Mouse (Mus musculus) urinary bladder, postnatal 4 days (tissue): ENCODE measurements around the gene Zfp382.
"Not testable (repeated sequence)": the region's sequence is repeated elsewhere in the genome, so short reads cannot be mapped to it uniquely, and the experiment has no call there.

ENCODE experiments used
- DNase-seq, 2 experiments: peaks; one replicate each; pipeline ENCODE4 v3.0.0; 2021 to 2022; ENCODE audit warnings: low spot score in 2 of 2

The Zfp382 gene

GRCm38 (mm10) chr7:30147011-30147410 is 25.3 kb downstream of the Zfp382 start:
- DNase-seq, result no peak

DNA sequence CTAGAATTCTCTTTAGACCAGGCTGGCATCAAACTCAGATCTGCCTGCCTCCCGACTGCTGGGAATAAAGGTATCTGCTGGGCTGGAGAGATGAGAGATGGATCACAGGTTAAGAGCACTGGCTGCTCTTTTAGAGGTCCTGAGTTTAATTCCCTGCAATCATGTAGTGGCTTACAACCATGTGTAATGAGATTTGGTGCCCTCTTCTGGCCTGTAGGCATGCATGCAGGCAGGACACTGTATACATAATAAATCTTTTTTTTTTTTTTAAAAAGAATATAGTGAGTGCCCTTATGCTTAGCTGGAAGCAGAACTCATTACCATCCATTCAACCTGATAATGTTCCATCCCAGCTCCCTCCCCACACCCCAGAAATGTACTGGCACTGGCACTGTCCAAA is 32.3 kb downstream of the Zfp382 start:
- no peak for DNase-seq

DNA sequence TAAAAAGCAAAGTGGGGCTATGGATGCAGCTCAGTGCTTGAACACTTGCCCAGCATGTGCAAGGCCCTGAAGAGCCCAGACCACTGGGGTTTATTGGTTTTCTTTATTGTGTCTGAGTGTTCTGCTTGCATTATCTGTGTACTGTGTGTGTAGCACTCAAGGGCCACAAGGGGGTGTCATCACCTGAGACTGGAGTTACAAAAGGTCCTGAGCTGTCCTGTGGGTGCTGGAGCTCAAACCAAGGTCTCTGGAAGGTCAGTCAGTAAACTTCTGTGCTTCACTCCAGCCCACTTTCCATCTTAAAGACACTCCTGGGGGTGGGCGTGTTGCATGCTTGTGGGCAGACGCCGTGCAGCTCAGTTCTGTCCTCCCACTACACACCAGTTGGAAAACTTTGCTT is 33.8 kb downstream of the Zfp382 start:
- DNase-seq, result no peak

DNA sequence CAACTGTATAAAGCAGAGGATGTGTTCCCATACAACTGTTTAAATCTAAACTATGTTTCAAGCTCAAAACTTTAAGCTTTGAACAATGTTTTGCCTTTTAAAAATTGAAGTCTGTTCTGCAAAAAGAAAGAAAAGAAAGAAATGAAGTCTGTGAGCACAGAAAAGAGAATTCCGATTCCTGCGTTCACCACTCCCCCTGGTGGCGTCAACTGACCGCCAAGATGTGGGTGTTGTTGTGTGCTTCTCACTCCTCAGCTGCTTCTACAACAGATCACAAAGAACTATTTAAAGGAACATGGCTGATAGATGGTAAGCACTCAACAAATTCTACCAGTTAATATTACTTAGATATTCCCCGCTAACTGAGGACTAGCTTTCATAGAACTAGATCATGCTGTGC is 41.4 kb downstream of the Zfp382 start:
- DNase-seq, result no peak

- no peak for DNase-seq
Observed at GRCm38 (mm10) chr7:30164745-30165144, 43.0 kb downstream of the Zfp382 start.

GRCm38 (mm10) chr7:30168914-30169582 is 47.3 kb downstream of the Zfp382 start:
- DNase-seq, result no peak

GRCm38 (mm10) chr7:30169583-30170282 is 48.0 kb downstream of the Zfp382 start, which contains the start of gene Zfp146:
Gene Zfp146, minus strand, starts transcription at chr7:30169750.
- peak; percentile 85 to 87 for DNase-seq

GRCm38 (mm10) chr7:30170283-30170951 is 48.7 kb downstream of the Zfp382 start:
- DNase-seq, result no peak

DNA sequence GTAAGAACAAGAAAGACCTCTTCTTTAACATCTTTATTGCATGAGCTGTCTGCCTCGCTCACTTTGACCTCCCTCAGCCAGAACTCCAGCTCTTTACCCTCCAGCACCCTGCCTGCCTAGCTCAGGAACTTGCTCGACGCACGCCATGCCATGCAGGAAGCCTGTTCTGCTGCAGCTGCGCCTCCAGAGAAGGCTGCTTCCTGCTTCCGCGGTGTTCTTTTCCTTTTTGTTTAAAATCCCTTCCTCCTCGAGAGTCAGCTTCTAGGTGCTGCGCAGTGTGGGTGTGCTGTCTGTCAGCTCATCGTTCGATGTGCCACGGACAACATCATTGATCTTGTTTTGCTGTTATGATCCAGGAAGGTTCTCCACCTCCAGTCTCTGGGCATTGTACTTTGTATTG is 54.7 kb downstream of the Zfp382 start:
- no peak for DNase-seq

- DNase-seq, result no peak
Observed at GRCm38 (mm10) chr7:30178256-30178655, 56.5 kb downstream of the Zfp382 start.

DNA sequence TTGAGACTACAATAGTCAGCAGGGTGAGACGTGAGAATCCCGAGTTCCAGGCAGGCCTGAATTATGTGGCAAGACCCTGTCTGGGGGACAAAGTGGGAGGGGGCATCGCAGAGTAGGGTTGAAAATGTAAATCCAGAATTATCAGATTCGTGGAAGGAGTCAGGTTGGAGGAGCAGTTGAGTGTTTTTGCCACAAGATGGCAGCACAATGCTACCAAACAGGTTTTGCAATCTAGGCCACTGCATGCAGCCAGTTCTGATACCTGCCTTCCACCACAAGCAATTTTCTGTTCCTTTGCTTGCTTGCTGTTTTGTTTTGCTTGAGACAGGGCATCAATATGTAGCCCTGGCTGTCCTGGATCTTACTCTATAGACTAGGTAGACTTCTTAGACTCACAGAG is 59.6 kb downstream of the Zfp382 start:
- peak; percentile 53 to 76 for DNase-seq

- not testable (repeated sequence) for DNase-seq
Observed at GRCm38 (mm10) chr7:30181929-30182328, 60.2 kb downstream of the Zfp382 start.

GRCm38 (mm10) chr7:30183189-30183588 is 61.4 kb downstream of the Zfp382 start:
- not testable (repeated sequence) for DNase-seq

GRCm38 (mm10) chr7:30183879-30184289 is 62.1 kb downstream of the Zfp382 start, which contains the start of gene Cox7a1:
Gene Cox7a1, plus strand, starts transcription at chr7:30184144.
- peak; percentile 75 to 82 for DNase-seq
